Mouse (Mus musculus): ENCODE results near the gene Dhx9. TPM values are rescaled to one million over a fixed set of nuclear protein-coding genes. Genes with fewer than 3 reads are reported as not detected.
"Not testable (repeated sequence)": the region's sequence is repeated elsewhere in the genome, so short reads cannot be mapped to it uniquely, and the experiment has no call there.

The Dhx9 gene
- polyA plus RNA-seq, 1 experiment from 2014 or later: 27.0 TPM

GRCm38 (mm10) chr1:153416271-153416832, 71.1 kb downstream of the Dhx9 start:
- ATAC-seq (ENCODE audit: low FRiP score); H3K4me2 ChIP-seq: not testable (repeated sequence)
- 88% methylated on average over 3 of the region's 3 CpGs for WGBS

GRCm38 (mm10) chr1:153415742-153416141, 71.7 kb downstream of the Dhx9 start:
- H3K9ac ChIP-seq (ENCODE audit: low read length); H3K4me2 ChIP-seq; ATAC-seq (ENCODE audit: low FRiP score); H3K9me3 ChIP-seq (ENCODE audit: control insufficient read depth, low read length); H3K27ac ChIP-seq (ENCODE audit: low read depth, low read length); DNase-seq (ENCODE audit: low spot score, missing footprints); H3K27me3 ChIP-seq (ENCODE audit: control insufficient read depth, insufficient read depth, low read length); H3K4me3 ChIP-seq (ENCODE audit: low read depth, low read length); H3K4me1 ChIP-seq (ENCODE audit: control insufficient read depth, insufficient read depth, low read length); H3K36me3 ChIP-seq (ENCODE audit: control insufficient read depth, insufficient read depth, low read length): not testable (repeated sequence)
- 78% methylated on average over 2 of the region's 5 CpGs for WGBS

More at GRCm38 (mm10) chr1:153416271-153416832, 71.1 kb downstream of the Dhx9 start:
- not testable (repeated sequence) for H3K9ac ChIP-seq (ENCODE audit: low read length); H3K4me1 ChIP-seq (ENCODE audit: control insufficient read depth, insufficient read depth, low read length); H3K27me3 ChIP-seq (ENCODE audit: control insufficient read depth, insufficient read depth, low read length); H3K27ac ChIP-seq (ENCODE audit: low read depth, low read length); H3K36me3 ChIP-seq (ENCODE audit: control insufficient read depth, insufficient read depth, low read length); H3K4me3 ChIP-seq (ENCODE audit: low read depth, low read length); H3K9me3 ChIP-seq (ENCODE audit: control insufficient read depth, low read length)
- peak; percentile 17 for DNase-seq (ENCODE audit: low spot score, missing footprints)

GRCm38 (mm10) chr1:153414962-153415361, 72.5 kb downstream of the Dhx9 start:
- Histone ChIP-seq H3K9ac (ENCODE audit: low read length) (no peak overlapping the region), H3K4me2 (no peak overlapping the region), H3K27me3 (ENCODE audit: control insufficient read depth, insufficient read depth, low read length) (no peaks in the 10 kb centered on the region), H3K4me3 (ENCODE audit: low read depth, low read length) (no peak overlapping the region), H3K4me1 (ENCODE audit: control insufficient read depth, insufficient read depth, low read length) (no peaks in the 10 kb centered on the region), H3K9me3 (ENCODE audit: control insufficient read depth, low read length) (no peaks in the 10 kb centered on the region), H3K36me3 (ENCODE audit: control insufficient read depth, insufficient read depth, low read length) (no peaks in the 10 kb centered on the region), H3K27ac (ENCODE audit: low read depth, low read length) (no peak overlapping the region)
- WGBS: 93% methylated on average over 4 of the region's 4 CpGs
- DNase-seq (ENCODE audit: low spot score, missing footprints) (no peak), ATAC-seq (ENCODE audit: low FRiP score) (no peak)

GRCm38 (mm10) chr1:153414114-153414723, 73.2 kb downstream of the Dhx9 start:
- not testable (repeated sequence) for H3K9me3 ChIP-seq (ENCODE audit: control insufficient read depth, low read length); DNase-seq (ENCODE audit: low spot score, missing footprints); H3K4me1 ChIP-seq (ENCODE audit: control insufficient read depth, insufficient read depth, low read length); H3K4me2 ChIP-seq; H3K9ac ChIP-seq (ENCODE audit: low read length); ATAC-seq (ENCODE audit: low FRiP score); H3K36me3 ChIP-seq (ENCODE audit: control insufficient read depth, insufficient read depth, low read length); H3K27ac ChIP-seq (ENCODE audit: low read depth, low read length); H3K27me3 ChIP-seq (ENCODE audit: control insufficient read depth, insufficient read depth, low read length); H3K4me3 ChIP-seq (ENCODE audit: low read depth, low read length)
- 91% methylated on average over 24 of the region's 24 CpGs for whole genome bisulfite sequencing

- H3K36me3 ChIP-seq (ENCODE audit: control insufficient read depth, insufficient read depth, low read length); H3K9ac ChIP-seq (ENCODE audit: low read length); H3K9me3 ChIP-seq (ENCODE audit: control insufficient read depth, low read length); H3K4me3 ChIP-seq (ENCODE audit: low read depth, low read length); H3K4me2 ChIP-seq; H3K4me1 ChIP-seq (ENCODE audit: control insufficient read depth, insufficient read depth, low read length); H3K27me3 ChIP-seq (ENCODE audit: control insufficient read depth, insufficient read depth, low read length); DNase-seq (ENCODE audit: low spot score, missing footprints); ATAC-seq (ENCODE audit: low FRiP score); H3K27ac ChIP-seq (ENCODE audit: low read depth, low read length): not testable (repeated sequence)
- 91% methylated on average over 13 of the region's 13 CpGs for WGBS
Observed at GRCm38 (mm10) chr1:153413397-153414020, 74.0 kb downstream of the Dhx9 start.

- WGBS: 95% methylated on average over 2 of the region's 4 CpGs
- H3K9me3 ChIP-seq (ENCODE audit: control insufficient read depth, low read length): not testable (repeated sequence)
Observed at GRCm38 (mm10) chr1:153412663-153413396, 74.6 kb downstream of the Dhx9 start.

GRCm38 (mm10) chr1:153411723-153412122, 75.7 kb downstream of the Dhx9 start:
- H3K27me3 ChIP-seq (ENCODE audit: control insufficient read depth, insufficient read depth, low read length): no peaks in the 10 kb centered on the region
- no peaks in the 10 kb centered on the region for H3K36me3 ChIP-seq (ENCODE audit: control insufficient read depth, insufficient read depth, low read length)
- H3K4me2 ChIP-seq: no peak overlapping the region
- WGBS: 89% methylated on average over 6 of the region's 6 CpGs
- no peaks in the 10 kb centered on the region for H3K4me1 ChIP-seq (ENCODE audit: control insufficient read depth, insufficient read depth, low read length)
- no peak overlapping the region for H3K27ac ChIP-seq (ENCODE audit: low read depth, low read length)
- no peaks in the 10 kb centered on the region for H3K9me3 ChIP-seq (ENCODE audit: control insufficient read depth, low read length)
- H3K4me3 ChIP-seq (ENCODE audit: low read depth, low read length): no peak overlapping the region
- ATAC-seq (ENCODE audit: low FRiP score): no peak
- H3K9ac ChIP-seq (ENCODE audit: low read length): no peak overlapping the region
- no peak for DNase-seq (ENCODE audit: low spot score, missing footprints)

More at GRCm38 (mm10) chr1:153412663-153413396, 74.6 kb downstream of the Dhx9 start:
- H3K4me1 ChIP-seq (ENCODE audit: control insufficient read depth, insufficient read depth, low read length); ATAC-seq (ENCODE audit: low FRiP score); H3K27me3 ChIP-seq (ENCODE audit: control insufficient read depth, insufficient read depth, low read length); DNase-seq (ENCODE audit: low spot score, missing footprints); H3K27ac ChIP-seq (ENCODE audit: low read depth, low read length); H3K36me3 ChIP-seq (ENCODE audit: control insufficient read depth, insufficient read depth, low read length); H3K4me3 ChIP-seq (ENCODE audit: low read depth, low read length); H3K4me2 ChIP-seq; H3K9ac ChIP-seq (ENCODE audit: low read length): not testable (repeated sequence)

GRCm38 (mm10) chr1:153410915-153411314, 76.5 kb downstream of the Dhx9 start:
- DNase-seq (ENCODE audit: low spot score, missing footprints); H3K9me3 ChIP-seq (ENCODE audit: control insufficient read depth, low read length); H3K4me2 ChIP-seq; H3K36me3 ChIP-seq (ENCODE audit: control insufficient read depth, insufficient read depth, low read length); ATAC-seq (ENCODE audit: low FRiP score); H3K9ac ChIP-seq (ENCODE audit: low read length); H3K4me1 ChIP-seq (ENCODE audit: control insufficient read depth, insufficient read depth, low read length); H3K27me3 ChIP-seq (ENCODE audit: control insufficient read depth, insufficient read depth, low read length); H3K27ac ChIP-seq (ENCODE audit: low read depth, low read length); H3K4me3 ChIP-seq (ENCODE audit: low read depth, low read length): not testable (repeated sequence)
- WGBS: 89% methylated on average over 1 of the region's 4 CpGs

GRCm38 (mm10) chr1:153408296-153408695, 79.2 kb downstream of the Dhx9 start:
- not testable (repeated sequence) for H3K4me1 ChIP-seq (ENCODE audit: control insufficient read depth, insufficient read depth, low read length); ATAC-seq (ENCODE audit: low FRiP score); H3K9ac ChIP-seq (ENCODE audit: low read length); H3K36me3 ChIP-seq (ENCODE audit: control insufficient read depth, insufficient read depth, low read length); H3K27ac ChIP-seq (ENCODE audit: low read depth, low read length); H3K4me3 ChIP-seq (ENCODE audit: low read depth, low read length); H3K27me3 ChIP-seq (ENCODE audit: control insufficient read depth, insufficient read depth, low read length); H3K9me3 ChIP-seq (ENCODE audit: control insufficient read depth, low read length); DNase-seq (ENCODE audit: low spot score, missing footprints); H3K4me2 ChIP-seq
- WGBS: 89% methylated on average over 5 of the region's 5 CpGs

Measured in midbrain, embryonic 11.5 days (tissue).